Mouse (Mus musculus): ENCODE data around the gene Ndrg4. TPM values are rescaled to one million over a fixed set of nuclear protein-coding genes. Genes with fewer than 3 reads are reported as not detected.

Ndrg4 gene
- polyA plus RNA-seq, 1 experiment: 83.9 TPM

- H3K36me3 ChIP-seq (ENCODE audit: control insufficient read depth, insufficient read depth): peaks cover 37% of the 10 kb centered on the region
These were observed 40.0 kb downstream of the Ndrg4 start for GRCm38 (mm10) chr8:95716546-95717335.

DNA sequence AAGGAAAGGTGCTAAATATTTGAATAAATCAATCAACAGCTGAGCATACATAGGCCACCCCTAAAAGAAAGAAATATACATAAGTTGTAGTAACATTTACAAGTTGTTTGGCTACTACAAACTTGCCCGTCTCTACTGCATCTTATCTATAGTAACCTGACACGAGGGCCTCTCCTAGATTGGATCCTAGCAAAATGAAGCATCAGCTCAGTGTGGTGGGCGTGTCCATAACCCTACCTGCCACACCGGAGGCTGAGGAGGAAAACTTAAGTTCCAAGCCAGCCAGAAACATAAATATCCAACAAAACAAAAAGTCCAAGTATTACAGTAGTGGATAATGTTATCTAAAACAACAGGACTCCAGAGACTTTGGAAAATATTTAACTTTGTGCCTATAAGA is 50.8 kb downstream of the Ndrg4 start:
- H3K36me3 ChIP-seq (ENCODE audit: control insufficient read depth, insufficient read depth): peaks cover 78% of the 10 kb centered on the region
- H3K27me3 ChIP-seq (ENCODE audit: control insufficient read depth, insufficient read depth, insufficient read length): no peaks in the 10 kb centered on the region
- H3K79me2 ChIP-seq (ENCODE audit: control insufficient read depth, insufficient read depth): no peaks in the 10 kb centered on the region
- H3K4me3 ChIP-seq: no peak overlapping the region
- H3K4me2 ChIP-seq (ENCODE audit: low read depth): no peak overlapping the region
- TF ChIP-seq MYOD1 (IDR thresholded peaks at IDR 0.05; ENCODE audit: control insufficient read depth in 1 of 3, insufficient read length in 2 of 3, low read depth in 2 of 3) (no peak), E2F4 (IDR thresholded peaks at IDR 0.05; ENCODE audit: insufficient read depth) (no peak), CEBPB (IDR thresholded peaks at IDR 0.05; ENCODE audit: insufficient read depth, poor library complexity, severe bottlenecking) (no peak), USF1 (IDR thresholded peaks at IDR 0.05; ENCODE audit: low read depth) (no peak), REST (IDR thresholded peaks at IDR 0.05; ENCODE audit: insufficient read depth, insufficient read length) (no peak), POLR2AphosphoS2 (IDR thresholded peaks at IDR 0.05; ENCODE audit: insufficient read length, low read depth) (no peak), SRF (IDR thresholded peaks at IDR 0.05; ENCODE audit: control insufficient read depth, insufficient read length, low read depth) (no peak), MAX (IDR thresholded peaks at IDR 0.05; ENCODE audit: low read depth) (no peak), TCF12 (IDR thresholded peaks at IDR 0.05; ENCODE audit: insufficient read depth, poor library complexity, severe bottlenecking) (no peak), POLR2A (IDR thresholded peaks at IDR 0.05; ENCODE audit: insufficient read length, low read depth) (no peak), MYOG (IDR thresholded peaks at IDR 0.05; ENCODE audit: control insufficient read depth in 1 of 3, insufficient read depth in 1 of 3, insufficient read length in 2 of 3, low read depth in 2 of 3) (no peak), TCF3 (IDR thresholded peaks at IDR 0.05; ENCODE audit: insufficient read length, low read depth) (no peak)
- H3ac ChIP-seq (ENCODE audit: control insufficient read depth, insufficient read length): no peak overlapping the region

More at GRCm38 (mm10) chr8:95716546-95717335, 40.0 kb downstream of the Ndrg4 start:
- no peaks in the 10 kb centered on the region for H3K27me3 ChIP-seq (ENCODE audit: control insufficient read depth, insufficient read depth, insufficient read length)
- no peaks in the 10 kb centered on the region for H3K79me2 ChIP-seq (ENCODE audit: control insufficient read depth, insufficient read depth)
- peak overlapping the region; percentile 65 for H3K4me2 ChIP-seq (ENCODE audit: low read depth)
- peak overlapping the region; percentile 69 for H3ac ChIP-seq (ENCODE audit: control insufficient read depth, insufficient read length)
- peak overlapping the region; percentile 39 for H3K4me3 ChIP-seq
- no peak for TF ChIP-seq MYOG (IDR thresholded peaks at IDR 0.05; ENCODE audit: control insufficient read depth in 1 of 3, insufficient read depth in 1 of 3, insufficient read length in 2 of 3, low read depth in 2 of 3)
- peak; percentile 12 for TF ChIP-seq POLR2AphosphoS2 (IDR thresholded peaks at IDR 0.05; ENCODE audit: insufficient read length, low read depth)
- no peak for TF ChIP-seq CEBPB (IDR thresholded peaks at IDR 0.05; ENCODE audit: insufficient read depth, poor library complexity, severe bottlenecking)

DNA sequence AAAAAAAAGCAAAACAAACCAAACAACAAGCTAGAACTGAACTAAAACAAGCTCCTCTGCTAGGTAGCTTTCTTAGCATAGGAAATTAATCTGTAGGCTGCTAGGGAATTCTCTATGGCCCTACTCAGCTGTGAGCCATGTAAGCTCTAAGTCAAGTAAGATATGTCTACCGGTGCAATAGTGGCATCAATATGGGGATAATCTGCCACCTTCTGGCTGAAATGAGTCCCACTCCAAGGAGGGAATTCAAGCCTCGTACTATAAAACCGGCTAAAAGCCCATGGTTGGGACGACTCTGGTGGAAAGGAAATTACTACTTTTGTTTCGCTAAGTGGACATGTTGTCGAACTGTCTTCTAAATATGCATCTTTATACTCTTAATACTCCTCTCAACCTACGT is 61.8 kb downstream of the Ndrg4 start:
- Histone ChIP-seq H3K36me3 (ENCODE audit: control insufficient read depth, insufficient read depth) (peaks cover 72% of the 10 kb centered on the region), H3K79me2 (ENCODE audit: control insufficient read depth, insufficient read depth) (no peaks in the 10 kb centered on the region), H3K4me3 (no peak overlapping the region), H3ac (ENCODE audit: control insufficient read depth, insufficient read length) (no peak overlapping the region), H3K4me2 (ENCODE audit: low read depth) (no peak overlapping the region), H3K27me3 (ENCODE audit: control insufficient read depth, insufficient read depth, insufficient read length) (no peaks in the 10 kb centered on the region)
- TF ChIP-seq MYOG (IDR thresholded peaks at IDR 0.05; ENCODE audit: control insufficient read depth in 1 of 3, insufficient read depth in 1 of 3, insufficient read length in 2 of 3, low read depth in 2 of 3) (no peak), CEBPB (IDR thresholded peaks at IDR 0.05; ENCODE audit: insufficient read depth, poor library complexity, severe bottlenecking) (no peak), REST (IDR thresholded peaks at IDR 0.05; ENCODE audit: insufficient read depth, insufficient read length) (no peak), POLR2AphosphoS2 (IDR thresholded peaks at IDR 0.05; ENCODE audit: insufficient read length, low read depth) (no peak), MYOD1 (IDR thresholded peaks at IDR 0.05; ENCODE audit: control insufficient read depth in 1 of 3, insufficient read length in 2 of 3, low read depth in 2 of 3) (no peak)

GRCm38 (mm10) chr8:95741732-95742131 is 65.0 kb downstream of the Ndrg4 start:
- Histone ChIP-seq H3K4me3 (no peak overlapping the region), H3K36me3 (ENCODE audit: control insufficient read depth, insufficient read depth) (peaks cover 87% of the 10 kb centered on the region), H3K4me2 (ENCODE audit: low read depth) (no peak overlapping the region), H3K79me2 (ENCODE audit: control insufficient read depth, insufficient read depth) (no peaks in the 10 kb centered on the region), H3K27me3 (ENCODE audit: control insufficient read depth, insufficient read depth, insufficient read length) (no peaks in the 10 kb centered on the region), H3ac (ENCODE audit: control insufficient read depth, insufficient read length) (no peak overlapping the region)
- no peak for TF ChIP-seq USF1 (IDR thresholded peaks at IDR 0.05; ENCODE audit: low read depth)
- no peak for TF ChIP-seq REST (IDR thresholded peaks at IDR 0.05; ENCODE audit: insufficient read depth, insufficient read length)
- TF ChIP-seq MAX (IDR thresholded peaks at IDR 0.05; ENCODE audit: low read depth): no peak
- TF ChIP-seq MYOG (IDR thresholded peaks at IDR 0.05; ENCODE audit: control insufficient read depth in 1 of 3, insufficient read depth in 1 of 3, insufficient read length in 2 of 3, low read depth in 2 of 3): no peak
- no peak for TF ChIP-seq TCF3 (IDR thresholded peaks at IDR 0.05; ENCODE audit: insufficient read length, low read depth)
- no peak for TF ChIP-seq POLR2AphosphoS2 (IDR thresholded peaks at IDR 0.05; ENCODE audit: insufficient read length, low read depth)
- no peak for TF ChIP-seq CEBPB (IDR thresholded peaks at IDR 0.05; ENCODE audit: insufficient read depth, poor library complexity, severe bottlenecking)
- TF ChIP-seq TCF12 (IDR thresholded peaks at IDR 0.05; ENCODE audit: insufficient read depth, poor library complexity, severe bottlenecking): no peak
- TF ChIP-seq SRF (IDR thresholded peaks at IDR 0.05; ENCODE audit: control insufficient read depth, insufficient read length, low read depth): no peak
- no peak for TF ChIP-seq MYOD1 (IDR thresholded peaks at IDR 0.05; ENCODE audit: control insufficient read depth in 1 of 3, insufficient read length in 2 of 3, low read depth in 2 of 3)
- TF ChIP-seq E2F4 (IDR thresholded peaks at IDR 0.05; ENCODE audit: insufficient read depth): no peak
- TF ChIP-seq POLR2A (IDR thresholded peaks at IDR 0.05; ENCODE audit: insufficient read length, low read depth): no peak

- H3K36me3 ChIP-seq (ENCODE audit: control insufficient read depth, insufficient read depth): peaks cover 84% of the 10 kb centered on the region
These were observed 71.2 kb downstream of the Ndrg4 start for GRCm38 (mm10) chr8:95748028-95748427.

More at GRCm38 (mm10) chr8:95748028-95748427, 71.2 kb downstream of the Ndrg4 start:
- no peaks in the 10 kb centered on the region for H3K79me2 ChIP-seq (ENCODE audit: control insufficient read depth, insufficient read depth)
- no peak overlapping the region for H3ac ChIP-seq (ENCODE audit: control insufficient read depth, insufficient read length)
- no peaks in the 10 kb centered on the region for H3K27me3 ChIP-seq (ENCODE audit: control insufficient read depth, insufficient read depth, insufficient read length)
- no peak overlapping the region for H3K4me2 ChIP-seq (ENCODE audit: low read depth)
- no peak for TF ChIP-seq POLR2AphosphoS2 (IDR thresholded peaks at IDR 0.05; ENCODE audit: insufficient read length, low read depth)
- peak; percentile 81 for TF ChIP-seq CEBPB (IDR thresholded peaks at IDR 0.05; ENCODE audit: insufficient read depth, poor library complexity, severe bottlenecking)
- no peak overlapping the region for H3K4me3 ChIP-seq

All from myocyte (in vitro differentiated cells).